Mouse (Mus musculus): ENCODE results near the gene T2. TPM values are rescaled to one million over a fixed set of nuclear protein-coding genes. Genes with fewer than 3 reads are reported as not detected.

Gene T2
- polyA plus RNA-seq, 1 experiment from 2014 or later, result 0.50 TPM

- H3K4me2 ChIP-seq (ENCODE audit: low read length), result peak overlapping the region; percentile 98
- no peaks in the 10 kb centered on the region for H3K36me3 ChIP-seq (ENCODE audit: insufficient read depth, low read length)
- H3K4me3 ChIP-seq (replicated peaks; ENCODE audit: low read depth, low read length), result peak overlapping the region; percentile 48
- peak; percentile 63 for ATAC-seq (replicated peaks; ENCODE audit: low FRiP score, low read depth)
- TF ChIP-seq CTCF (IDR thresholded peaks at IDR 0.05; ENCODE audit: low read depth), result no peak
- 13% methylated on average over 46 of the region's 46 CpGs for WGBS
- peaks cover 14% of the 10 kb centered on the region for H3K4me1 ChIP-seq (replicated peaks; ENCODE audit: insufficient read depth, low read length)
- H3K27ac ChIP-seq, result no peak overlapping the region
- DNase-seq (ENCODE audit: low spot score), result no peak
- H3K9me3 ChIP-seq (replicated peaks; ENCODE audit: low read length), result no peaks in the 10 kb centered on the region
- peak overlapping the region; percentile 50 for H3K9ac ChIP-seq (ENCODE audit: low read depth, low read length)
- peaks cover 31% of the 10 kb centered on the region for H3K27me3 ChIP-seq (ENCODE audit: insufficient read depth, low read length)
Measured at GRCm38 (mm10) chr17:8341360-8341963, 14.3 kb upstream of the T2 start.

GRCm38 (mm10) chr17:8342706-8343105 is 13.1 kb upstream of the T2 start:
- no peaks in the 10 kb centered on the region for H3K9me3 ChIP-seq (replicated peaks; ENCODE audit: low read length)
- no peak overlapping the region for H3K9ac ChIP-seq (ENCODE audit: low read depth, low read length)
- WGBS, result 48% methylated on average over 5 of the region's 5 CpGs
- no peak for ATAC-seq (replicated peaks; ENCODE audit: low FRiP score, low read depth)
- peaks cover 31% of the 10 kb centered on the region for H3K27me3 ChIP-seq (ENCODE audit: insufficient read depth, low read length)
- H3K36me3 ChIP-seq (ENCODE audit: insufficient read depth, low read length), result no peaks in the 10 kb centered on the region
- no peak for DNase-seq (ENCODE audit: low spot score)
- no peak for TF ChIP-seq CTCF (IDR thresholded peaks at IDR 0.05; ENCODE audit: low read depth)
- no peak overlapping the region for H3K4me2 ChIP-seq (ENCODE audit: low read length)
- no peak overlapping the region for H3K4me3 ChIP-seq (replicated peaks; ENCODE audit: low read depth, low read length)
- no peak overlapping the region for H3K27ac ChIP-seq
- H3K4me1 ChIP-seq (replicated peaks; ENCODE audit: insufficient read depth, low read length), result peaks cover 14% of the 10 kb centered on the region

GRCm38 (mm10) chr17:8343416-8343815 is 12.4 kb upstream of the T2 start:
- TF ChIP-seq CTCF (IDR thresholded peaks at IDR 0.05; ENCODE audit: low read depth), result no peak
- no peak overlapping the region for H3K4me2 ChIP-seq (ENCODE audit: low read length)
- H3K27me3 ChIP-seq (ENCODE audit: insufficient read depth, low read length), result peaks cover 31% of the 10 kb centered on the region
- WGBS, result 46% methylated on average over 6 of the region's 6 CpGs
- DNase-seq (ENCODE audit: low spot score), result no peak
- H3K9me3 ChIP-seq (replicated peaks; ENCODE audit: low read length), result no peaks in the 10 kb centered on the region
- H3K27ac ChIP-seq, result no peak overlapping the region
- H3K4me3 ChIP-seq (replicated peaks; ENCODE audit: low read depth, low read length), result no peak overlapping the region
- ATAC-seq (replicated peaks; ENCODE audit: low FRiP score, low read depth), result no peak
- no peaks in the 10 kb centered on the region for H3K36me3 ChIP-seq (ENCODE audit: insufficient read depth, low read length)
- no peak overlapping the region for H3K9ac ChIP-seq (ENCODE audit: low read depth, low read length)
- H3K4me1 ChIP-seq (replicated peaks; ENCODE audit: insufficient read depth, low read length), result peaks cover 14% of the 10 kb centered on the region

GRCm38 (mm10) chr17:8347765-8348285 is 8.0 kb upstream of the T2 start:
- no peak for TF ChIP-seq CTCF (IDR thresholded peaks at IDR 0.05; ENCODE audit: low read depth)
- no peak for ATAC-seq (replicated peaks; ENCODE audit: low FRiP score, low read depth)

GRCm38 (mm10) chr17:8348941-8349340 is 6.9 kb upstream of the T2 start:
- Histone ChIP-seq H3K9me3 (replicated peaks; ENCODE audit: low read length) (no peaks in the 10 kb centered on the region), H3K27ac (no peak overlapping the region), H3K4me1 (replicated peaks; ENCODE audit: insufficient read depth, low read length) (no peaks in the 10 kb centered on the region), H3K27me3 (ENCODE audit: insufficient read depth, low read length) (no peaks in the 10 kb centered on the region), H3K4me2 (ENCODE audit: low read length) (no peak overlapping the region), H3K4me3 (replicated peaks; ENCODE audit: low read depth, low read length) (no peak overlapping the region), H3K36me3 (ENCODE audit: insufficient read depth, low read length) (no peaks in the 10 kb centered on the region), H3K9ac (ENCODE audit: low read depth, low read length) (no peak overlapping the region)
- ATAC-seq (replicated peaks; ENCODE audit: low FRiP score, low read depth) (no peak), DNase-seq (ENCODE audit: low spot score) (no peak)
- TF ChIP-seq CTCF (IDR thresholded peaks at IDR 0.05; ENCODE audit: low read depth), result no peak
- 90% methylated on average over 4 of the region's 4 CpGs for WGBS

More at GRCm38 (mm10) chr17:8347765-8348285, 8.0 kb upstream of the T2 start:
- Histone ChIP-seq H3K27me3 (ENCODE audit: insufficient read depth, low read length) (no peaks in the 10 kb centered on the region), H3K4me1 (replicated peaks; ENCODE audit: insufficient read depth, low read length) (no peaks in the 10 kb centered on the region), H3K36me3 (ENCODE audit: insufficient read depth, low read length) (no peaks in the 10 kb centered on the region), H3K4me2 (ENCODE audit: low read length) (no peak overlapping the region), H3K9me3 (replicated peaks; ENCODE audit: low read length) (no peaks in the 10 kb centered on the region), H3K27ac (no peak overlapping the region), H3K4me3 (replicated peaks; ENCODE audit: low read depth, low read length) (no peak overlapping the region), H3K9ac (ENCODE audit: low read depth, low read length) (no peak overlapping the region)
- WGBS, result 81% methylated on average over 5 of the region's 5 CpGs
- DNase-seq (ENCODE audit: low spot score), result no peak

- Histone ChIP-seq H3K36me3 (ENCODE audit: insufficient read depth, low read length) (no peaks in the 10 kb centered on the region), H3K27me3 (ENCODE audit: insufficient read depth, low read length) (no peaks in the 10 kb centered on the region), H3K4me2 (ENCODE audit: low read length) (no peak overlapping the region), H3K4me3 (replicated peaks; ENCODE audit: low read depth, low read length) (no peak overlapping the region), H3K9ac (ENCODE audit: low read depth, low read length) (no peak overlapping the region), H3K9me3 (replicated peaks; ENCODE audit: low read length) (no peaks in the 10 kb centered on the region), H3K27ac (no peak overlapping the region), H3K4me1 (replicated peaks; ENCODE audit: insufficient read depth, low read length) (no peaks in the 10 kb centered on the region)
- no peak for ATAC-seq (replicated peaks; ENCODE audit: low FRiP score, low read depth)
- no peak for DNase-seq (ENCODE audit: low spot score)
- 71% methylated on average over 7 of the region's 7 CpGs for WGBS
- no peak for TF ChIP-seq CTCF (IDR thresholded peaks at IDR 0.05; ENCODE audit: low read depth)
Measured at GRCm38 (mm10) chr17:8351088-8351487, 4.7 kb upstream of the T2 start.

GRCm38 (mm10) chr17:8357498-8357897 is 1.7 kb downstream of the T2 start:
- H3K36me3 ChIP-seq (ENCODE audit: insufficient read depth, low read length), result no peaks in the 10 kb centered on the region
- H3K9me3 ChIP-seq (replicated peaks; ENCODE audit: low read length), result no peaks in the 10 kb centered on the region
- H3K9ac ChIP-seq (ENCODE audit: low read depth, low read length), result no peak overlapping the region
- no peak overlapping the region for H3K4me3 ChIP-seq (replicated peaks; ENCODE audit: low read depth, low read length)
- no peak overlapping the region for H3K4me2 ChIP-seq (ENCODE audit: low read length)
- WGBS, result 92% methylated on average over 6 of the region's 6 CpGs
- no peak overlapping the region for H3K27ac ChIP-seq
- no peaks in the 10 kb centered on the region for H3K27me3 ChIP-seq (ENCODE audit: insufficient read depth, low read length)
- DNase-seq (ENCODE audit: low spot score) (no peak), ATAC-seq (replicated peaks; ENCODE audit: low FRiP score, low read depth) (no peak)
- no peak for TF ChIP-seq CTCF (IDR thresholded peaks at IDR 0.05; ENCODE audit: low read depth)
- H3K4me1 ChIP-seq (replicated peaks; ENCODE audit: insufficient read depth, low read length), result no peaks in the 10 kb centered on the region
